ENCODE assay signal across 18 mouse cellular contexts in genomic region chr1:155751484-155752255, GRCm38 (mm10). TPM values are rescaled to one million over a fixed set of nuclear protein-coding genes. Genes with fewer than 3 reads are reported as not detected.
A peak's percentile ranks its signal among the peaks of the same experiment; 100 is the strongest.
DNase-seq lines count a peak whose midpoint lies in the region; ATAC-seq lines count a peak whose summit lies in the region.
"Had no signal": no experiment of that assay in that cellular context is flagged by ENCODE, and none has a peak within 500 bp of the region (broad histone marks: within the 10 kb centered on the region; RNA-seq: fewer than 3 reads in every experiment).

TSS of gene Lhx4 (minus strand) at chr1:155751684.

- H3K27ac ChIP-seq in midbrain, embryonic 11.5 days (ENCODE audit: low read depth, low read length): no peak within 1 kb of the TSS
- no peak within 1 kb of the TSS for H3K27ac ChIP-seq in midbrain, embryonic 14.5 days (replicated peaks; ENCODE audit: low read depth, low read length)
- no peak within 1 kb of the TSS for H3K27ac ChIP-seq in embryonic facial prominence, embryonic 10.5 days (replicated peaks)
- H3K27ac ChIP-seq in neural tube, embryonic 13.5 days (replicated peaks): no peak within 1 kb of the TSS
- no peak within 1 kb of the TSS for H3K27ac ChIP-seq in forebrain, embryonic 16.5 days (ENCODE audit: low read length)
- H3K27ac ChIP-seq: embryonic facial prominence, embryonic 12.5 days; forebrain, embryonic 15.5 days; gastrocnemius, adult 2 months; hindbrain, embryonic 15.5 days had no signal

- H3K36me3 ChIP-seq in midbrain, embryonic 11.5 days (ENCODE audit: control insufficient read depth, insufficient read depth, low read length): no peaks in the 10 kb centered on the region
- no peaks in the 10 kb centered on the region for H3K36me3 ChIP-seq in midbrain, embryonic 14.5 days (ENCODE audit: control insufficient read depth, insufficient read depth, low read length)
- no peaks in the 10 kb centered on the region for H3K36me3 ChIP-seq in embryonic facial prominence, embryonic 10.5 days (replicated peaks)
- no peaks in the 10 kb centered on the region for H3K36me3 ChIP-seq in neural tube, embryonic 13.5 days
- H3K36me3 ChIP-seq in forebrain, embryonic 16.5 days (ENCODE audit: control insufficient read depth, insufficient read depth): no peaks in the 10 kb centered on the region
- H3K36me3 ChIP-seq: embryonic facial prominence, embryonic 12.5 days; forebrain, embryonic 15.5 days; hindbrain, embryonic 15.5 days had no signal

- H3K4me1 ChIP-seq in midbrain, embryonic 11.5 days (ENCODE audit: control insufficient read depth, insufficient read depth, low read length): peaks cover 3% of the 10 kb centered on the region
- no peaks in the 10 kb centered on the region for H3K4me1 ChIP-seq in midbrain, embryonic 14.5 days (ENCODE audit: control insufficient read depth, insufficient read depth, low read length)
- H3K4me1 ChIP-seq in embryonic facial prominence, embryonic 10.5 days: peaks cover 14% of the 10 kb centered on the region
- peaks cover 5% of the 10 kb centered on the region; the same call in 1 of the 2 replicates for H3K4me1 ChIP-seq in neural tube, embryonic 13.5 days (replicated peaks)
- H3K4me1 ChIP-seq in forebrain, embryonic 16.5 days (replicated peaks; ENCODE audit: control insufficient read depth, insufficient read depth, low read length): no peaks in the 10 kb centered on the region
- H3K4me1 ChIP-seq: forebrain, embryonic 15.5 days; hindbrain, embryonic 15.5 days had no signal

- DNase-seq in midbrain, embryonic 11.5 days (ENCODE audit: low spot score, missing footprints): peak; percentile 80
- DNase-seq in midbrain, embryonic 14.5 days: no peak
- DNase-seq in embryonic facial prominence, embryonic 10.5 days (ENCODE audit: low spot score): no peak
- DNase-seq in frontal cortex, postnatal 14 days (ENCODE audit: low spot score in 2 of 2): no peak
- DNase-seq: adrenal gland, adult 8-10 months; adrenal gland, postnatal 36 days; cerebellum, adult 2 months; gastrocnemius, adult 2 months; gastrocnemius, postnatal 25 days; heart, postnatal 10 days; heart, postnatal 4 days had no signal

- 60% methylated on average over 6 of the region's 6 CpGs for WGBS in midbrain, embryonic 11.5 days
- 65% methylated on average over 6 of the region's 6 CpGs for WGBS in midbrain, embryonic 14.5 days
- 63% methylated on average over 6 of the region's 6 CpGs for WGBS in embryonic facial prominence, embryonic 10.5 days
- 57% methylated on average over 6 of the region's 6 CpGs for WGBS in neural tube, embryonic 13.5 days
- WGBS in forebrain, embryonic 16.5 days: 65% methylated on average over 6 of the region's 6 CpGs

- peak; percentile 38; the same call in 1 of the 2 replicates for ATAC-seq in midbrain, embryonic 11.5 days (ENCODE audit: low FRiP score)
- ATAC-seq in midbrain, embryonic 14.5 days (ENCODE audit: low FRiP score, low TSS enrichment): no peak
- ATAC-seq in neural tube, embryonic 13.5 days (ENCODE audit: low read depth): peak; percentile 23; the same call in 1 of the 2 replicates
- no peak for ATAC-seq in forebrain, embryonic 16.5 days
- ATAC-seq: forebrain, embryonic 15.5 days; inflammation-experienced regulatory T-cells, adult 6 months had no signal

- no peaks in the 10 kb centered on the region for H3K9me3 ChIP-seq in midbrain, embryonic 11.5 days (ENCODE audit: control insufficient read depth, low read length)
- H3K9me3 ChIP-seq in midbrain, embryonic 14.5 days (ENCODE audit: control insufficient read depth, low read length): no peaks in the 10 kb centered on the region
- H3K9me3 ChIP-seq in embryonic facial prominence, embryonic 10.5 days: no peaks in the 10 kb centered on the region
- no peaks in the 10 kb centered on the region for H3K9me3 ChIP-seq in neural tube, embryonic 13.5 days
- H3K9me3 ChIP-seq in forebrain, embryonic 16.5 days (ENCODE audit: control insufficient read depth, low read length): no peaks in the 10 kb centered on the region
- H3K9me3 ChIP-seq: embryonic facial prominence, embryonic 12.5 days; forebrain, embryonic 15.5 days; hindbrain, embryonic 15.5 days had no signal

- H3K9ac ChIP-seq in midbrain, embryonic 11.5 days (ENCODE audit: low read length): no peak within 1 kb of the TSS
- H3K9ac ChIP-seq in midbrain, embryonic 14.5 days (replicated peaks; ENCODE audit: low read length): no peak within 1 kb of the TSS
- H3K9ac ChIP-seq in neural tube, embryonic 13.5 days: no peak within 1 kb of the TSS
- no peak within 1 kb of the TSS for H3K9ac ChIP-seq in forebrain, embryonic 16.5 days (replicated peaks; ENCODE audit: low read depth, low read length)
- H3K9ac ChIP-seq: embryonic facial prominence, embryonic 12.5 days; forebrain, embryonic 15.5 days; hindbrain, embryonic 15.5 days had no signal

- no peak within 1 kb of the TSS for H3K4me3 ChIP-seq in midbrain, embryonic 11.5 days (ENCODE audit: low read depth, low read length)
- no peak within 1 kb of the TSS for H3K4me3 ChIP-seq in midbrain, embryonic 14.5 days (replicated peaks; ENCODE audit: low read depth, low read length)
- H3K4me3 ChIP-seq in embryonic facial prominence, embryonic 10.5 days: 0 out of 2 replicates have a peak within 1 kb of the TSS, but pooled peaks have one; percentile 16
- no peak within 1 kb of the TSS for H3K4me3 ChIP-seq in neural tube, embryonic 13.5 days
- H3K4me3 ChIP-seq in forebrain, embryonic 16.5 days (replicated peaks; ENCODE audit: low read length): no peak within 1 kb of the TSS
- H3K4me3 ChIP-seq: embryonic facial prominence, embryonic 12.5 days; forebrain, embryonic 15.5 days; gastrocnemius, adult 2 months; hindbrain, embryonic 15.5 days had no signal

- no peak within 1 kb of the TSS for H3K4me2 ChIP-seq in midbrain, embryonic 11.5 days
- no peak within 1 kb of the TSS for H3K4me2 ChIP-seq in midbrain, embryonic 14.5 days (ENCODE audit: low read length)
- no peak within 1 kb of the TSS for H3K4me2 ChIP-seq in neural tube, embryonic 13.5 days
- no peak within 1 kb of the TSS for H3K4me2 ChIP-seq in forebrain, embryonic 16.5 days (ENCODE audit: low read length)
- H3K4me2 ChIP-seq: embryonic facial prominence, embryonic 12.5 days; forebrain, embryonic 15.5 days; hindbrain, embryonic 15.5 days had no signal

- peaks cover 84% of the 10 kb centered on the region for H3K27me3 ChIP-seq in midbrain, embryonic 11.5 days (ENCODE audit: control insufficient read depth, insufficient read depth, low read length)
- H3K27me3 ChIP-seq in midbrain, embryonic 14.5 days (ENCODE audit: control insufficient read depth, insufficient read depth, low read length): peaks cover 83% of the 10 kb centered on the region
- H3K27me3 ChIP-seq in embryonic facial prominence, embryonic 10.5 days (replicated peaks; ENCODE audit: low read depth, poor library complexity, severe bottlenecking): peaks cover 85% of the 10 kb centered on the region
- H3K27me3 ChIP-seq in neural tube, embryonic 13.5 days: peaks cover 85% of the 10 kb centered on the region
- peaks cover 38% of the 10 kb centered on the region for H3K27me3 ChIP-seq in forebrain, embryonic 16.5 days (replicated peaks; ENCODE audit: control insufficient read depth, insufficient read depth, low read length)

RNA-seq across cellular contexts. Expression of gene Lhx4, which starts in this region (rescaled TPM):
- polyA plus RNA-seq in midbrain, embryonic 11.5 days (2014; fragmentation: Nextera tagmentation; extraction: Ambion mirVana): 1.7 and 2.2 TPM in 2 replicates
- 1.8 and 3.5 TPM in 2 replicates for polyA plus RNA-seq in midbrain, embryonic 14.5 days (2014; fragmentation: Nextera tagmentation; extraction: Ambion mirVana)
- 1.1 and 2.5 TPM in 2 replicates for polyA plus RNA-seq in embryonic facial prominence, embryonic 10.5 days (2016; fragmentation: Nextera tagmentation; extraction: Ambion mirVana)
- 5.5 and 7.5 TPM in 2 replicates for polyA plus RNA-seq in neural tube, embryonic 13.5 days (2015; fragmentation: Nextera tagmentation; extraction: Ambion mirVana)
- polyA plus RNA-seq in forebrain, embryonic 16.5 days (2015; fragmentation: Nextera tagmentation; extraction: Ambion mirVana): not detected in 2 replicates
- polyA plus RNA-seq: frontal cortex, adult 2 months; inflammation-experienced regulatory T-cells, adult 6 months had no signal

Comparison
In these comparisons a context has a peak if more than half of its experiments do, and no peak if none do; other contexts are left out.
1. ATAC-seq: peak in midbrain, embryonic 11.5 days (single experiment) and neural tube, embryonic 13.5 days (single experiment); none in midbrain, embryonic 14.5 days (single experiment) and forebrain, embryonic 16.5 days (single experiment).